10 mouse cellular contexts compared by ENCODE assay signal in the genomic region with DNA sequence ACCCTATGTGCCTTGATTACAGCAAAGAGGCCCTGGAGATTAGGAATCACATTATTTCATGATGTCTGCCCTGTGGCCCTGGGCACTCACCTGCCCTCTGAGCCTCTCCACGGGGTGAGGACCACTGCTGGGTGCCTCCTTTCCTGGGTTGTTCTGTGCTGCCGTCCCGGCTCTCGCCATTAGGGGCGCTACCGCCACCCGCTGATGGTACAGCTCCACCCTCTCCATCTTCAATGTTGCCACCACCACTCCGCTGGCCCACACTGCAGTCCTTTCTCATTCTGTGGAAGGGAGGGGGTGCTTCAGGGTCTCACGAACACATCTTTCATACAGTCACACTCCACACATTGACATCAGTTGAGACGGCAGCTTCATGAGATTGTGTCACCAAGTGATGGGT. TPM values are rescaled to one million over a fixed set of nuclear protein-coding genes. Genes with fewer than 3 reads are reported as not detected.
DNase-seq lines count a peak whose midpoint lies in the region; ATAC-seq and TF ChIP-seq lines count a peak whose summit lies in the region.
"Had no signal": no experiment of that assay in that cellular context is flagged by ENCODE, and none has a peak within 500 bp of the region (broad histone marks: within the 10 kb centered on the region; RNA-seq: fewer than 3 reads in every experiment).

No protein-coding gene starts in this region.

- no peak overlapping the region for H3K27ac ChIP-seq in heart, adult 2 months
- no peak overlapping the region for H3K27ac ChIP-seq in neural tube, embryonic 15.5 days (replicated peaks)
- H3K27ac ChIP-seq: heart, embryonic 13.5 days; macrophage had no signal

- no peak for ATAC-seq in neural tube, embryonic 15.5 days (ENCODE audit: low FRiP score)
- 0 out of 2 replicates have a peak, but pooled peaks have one; percentile 57 for ATAC-seq in erythroblast, adult 5-6 weeks (replicated peaks; ENCODE audit: low FRiP score, poor library complexity, severe bottlenecking)
- ATAC-seq in monocyte, adult 5-6 weeks (replicated peaks; ENCODE audit: insufficient number of reproducible peaks, low FRiP score, low TSS enrichment, poor library complexity, severe bottlenecking), result no peak
- no peak for ATAC-seq in frontal cortex, adult (ENCODE audit: low TSS enrichment)

- no peak overlapping the region for H3K4me3 ChIP-seq in heart, adult 2 months
- no peak overlapping the region for H3K4me3 ChIP-seq in neural tube, embryonic 15.5 days (replicated peaks)
- H3K4me3 ChIP-seq: heart, embryonic 13.5 days had no signal

- WGBS in heart, adult 2 months, result 53% methylated on average over 10 of the region's 10 CpGs
- 59% methylated on average over 10 of the region's 10 CpGs for WGBS in neural tube, embryonic 15.5 days

- intact Hi-C loops in heart, adult 2 months (cut with DNase I), result no loop called here

- no peak for TF ChIP-seq EP300 in heart, adult 2 months (IDR thresholded peaks at IDR 0.05; ENCODE audit: insufficient read depth, low read depth, low read length)

- no peak overlapping the region for H3K9ac ChIP-seq in heart, adult 2 months (ENCODE audit: low read depth, low read length)
- H3K9ac ChIP-seq in neural tube, embryonic 15.5 days (replicated peaks), result no peak overlapping the region
- H3K9ac ChIP-seq: heart, embryonic 13.5 days had no signal

- H3K36me3 ChIP-seq in heart, adult 2 months (ENCODE audit: control insufficient read depth, insufficient read depth, low read length), result no peaks in the 10 kb centered on the region
- H3K36me3 ChIP-seq in neural tube, embryonic 15.5 days, result peaks cover 20% of the 10 kb centered on the region
- H3K36me3 ChIP-seq: heart, embryonic 13.5 days had no signal

- DNase-seq in heart, adult 2 months, result peak in 1 of 2 experiments; percentile 41
- DNase-seq in heart, adult 8-10 months (ENCODE audit: low spot score), result no peak
- DNase-seq in neural tube, embryonic 10.5 days (ENCODE audit: extremely low spot score, low spot score), result peak; percentile 40
- peak; percentile 49 for DNase-seq in naive thymus-derived CD4-positive, alpha-beta T cell, adult 2 months (ENCODE audit: low read depth)

- no peak overlapping the region for H3K4me2 ChIP-seq in neural tube, embryonic 15.5 days
- H3K4me2 ChIP-seq: heart, embryonic 13.5 days had no signal

- peaks cover 5% of the 10 kb centered on the region; the same call in 1 of the 2 replicates for H3K4me1 ChIP-seq in heart, adult 2 months (ENCODE audit: control insufficient read depth, insufficient read depth, low read length)
- peaks cover 15% of the 10 kb centered on the region for H3K4me1 ChIP-seq in neural tube, embryonic 15.5 days

- H3K79me2 ChIP-seq in heart, adult 2 months (replicated peaks; ENCODE audit: control insufficient read depth, insufficient read depth, low read length), result no peaks in the 10 kb centered on the region

- H3K27me3 ChIP-seq in heart, adult 2 months (ENCODE audit: control insufficient read depth, insufficient read depth, low read length), result no peaks in the 10 kb centered on the region
- 0 out of 2 replicates have a peak, but pooled peaks cover 2% of the 10 kb centered on the region for H3K27me3 ChIP-seq in neural tube, embryonic 15.5 days (replicated peaks)
- H3K27me3 ChIP-seq: heart, embryonic 13.5 days had no signal

- 0 out of 2 replicates have a peak, but pooled peaks cover 4% of the 10 kb centered on the region for H3K9me3 ChIP-seq in neural tube, embryonic 15.5 days (replicated peaks)

- TF ChIP-seq CTCF in heart, adult 2 months (IDR thresholded peaks at IDR 0.05), result peak; percentile 59

- no peak for TF ChIP-seq POLR2A in heart, adult 2 months (IDR thresholded peaks at IDR 0.05; ENCODE audit: insufficient read depth, low read depth, low read length)

RNA-seq across cellular contexts. Expression of gene Ntpcr, which starts 29.3 kb away (rescaled TPM):
- 10 to 100 TPM; 12.3 to 13.9 TPM for total RNA-seq in heart, adult 2 months (2021)
- polyA plus RNA-seq in heart, adult 2 months (2012; rRNA removed), result 20.8 TPM in 2 replicates
- total RNA-seq in heart, adult 8-10 months (2022), result 10 to 100 TPM; 14.6 to 18.4 (median 16.3) TPM
- 33.1 and 36.9 TPM in 2 replicates for polyA plus RNA-seq in neural tube, embryonic 15.5 days (2015; fragmentation: Nextera tagmentation; extraction: Ambion mirVana)
- 4.2 and 14.2 TPM in 2 replicates for total RNA-seq in erythroblast, adult 5-6 weeks (2015; ENCODE audit: low replicate concordance)
- total RNA-seq in erythroblast, adult 5-6 weeks (2017; ENCODE audit: low replicate concordance), result 3.2 and 10.7 TPM in 2 replicates
- 11.4 to 17.3 TPM (median 12.7 TPM) in 3 replicates for total RNA-seq in monocyte, adult 5-6 weeks (2017)
